Mouse (Mus musculus) cerebellum, adult 18-20 months (tissue): Measurements from ENCODE around the gene Adora2a.
"Not testable (repeated sequence)": the region's sequence is repeated elsewhere in the genome, so short reads cannot be mapped to it uniquely, and the experiment has no call there.

Experiments used
- DNase-seq, 2 experiments: peaks; one replicate each; pipeline ENCODE4 v3.0.0; 2021

Gene Adora2a

GRCm38 (mm10) chr10:75316872-75316907, at the start of gene Adora2a:
TSS of gene Adora2a (plus strand) at chr10:75316877.
- DNase-seq, result no peak

DNA sequence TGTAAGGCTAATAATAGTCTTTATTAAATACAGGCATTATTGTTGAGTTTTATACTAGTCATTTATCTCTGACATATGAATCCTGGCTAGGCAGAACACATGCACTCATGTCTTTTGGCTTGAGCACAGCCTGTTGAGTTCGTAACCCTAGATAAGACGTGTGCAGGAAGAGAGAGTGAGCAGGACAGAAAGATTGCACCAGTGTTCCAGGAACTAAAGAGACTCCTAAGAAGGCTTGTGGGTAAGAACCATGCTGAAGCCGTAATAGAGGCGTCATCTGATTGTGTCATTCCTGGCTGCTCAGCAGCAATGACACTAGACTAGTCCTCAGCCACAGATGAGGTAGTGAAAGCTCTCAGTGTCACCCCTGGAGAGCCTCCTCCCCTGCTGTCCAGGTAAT, 43.7 kb upstream of the Adora2a start:
- no peak for DNase-seq

DNA sequence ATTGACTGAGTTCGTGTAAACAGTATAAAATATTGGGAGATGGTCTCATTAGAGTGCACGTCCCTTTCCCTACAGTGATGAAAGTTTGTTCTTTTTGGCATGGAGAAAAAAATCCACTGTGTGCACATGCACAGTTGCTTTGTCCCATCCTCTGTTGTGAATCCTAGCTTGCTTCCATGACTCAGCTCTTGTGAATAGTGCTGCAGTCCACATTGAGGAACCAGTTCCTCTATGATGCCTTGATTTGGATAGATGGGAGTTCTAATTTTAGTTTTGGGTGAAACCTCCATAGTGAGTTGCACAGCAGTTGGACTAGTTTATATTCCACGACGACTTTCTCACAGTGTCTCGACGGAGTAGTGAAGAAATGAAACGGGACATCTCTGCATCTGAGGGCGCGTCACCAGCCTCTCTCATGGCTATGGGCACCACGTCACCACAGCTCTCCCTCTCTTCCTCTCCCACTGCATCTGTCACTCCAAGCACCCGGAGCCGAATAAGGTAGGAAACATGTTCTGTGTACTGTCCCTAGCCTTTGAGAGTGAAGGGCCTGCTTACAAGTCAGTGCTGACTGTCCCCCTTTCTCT, 40.2 kb upstream of the Adora2a start:
- no peak for DNase-seq

DNA sequence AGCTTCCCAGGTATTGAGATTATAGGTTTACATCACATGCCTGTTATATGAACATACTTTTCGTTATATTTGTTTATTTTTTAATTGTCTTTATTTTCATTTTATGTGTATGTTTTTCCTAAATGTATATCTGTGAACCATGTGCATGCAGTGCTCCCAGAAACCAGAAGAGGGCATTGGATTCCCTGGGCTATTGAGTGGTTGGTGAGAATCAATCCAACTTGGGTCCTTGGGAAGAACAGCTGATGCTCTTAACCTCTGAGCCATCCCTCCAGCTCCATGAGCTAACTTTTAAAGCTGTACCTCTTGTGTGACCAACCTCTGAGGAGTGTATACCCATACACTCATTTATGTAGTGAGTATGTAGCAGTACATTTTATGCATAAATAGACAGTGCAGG, 39.2 kb upstream of the Adora2a start:
- DNase-seq, result peak in 1 of 2 experiments; percentile 21

- DNase-seq, result no peak
These were observed 34.0 kb upstream of the Adora2a start for GRCm38 (mm10) chr10:75282648-75283047.

DNA sequence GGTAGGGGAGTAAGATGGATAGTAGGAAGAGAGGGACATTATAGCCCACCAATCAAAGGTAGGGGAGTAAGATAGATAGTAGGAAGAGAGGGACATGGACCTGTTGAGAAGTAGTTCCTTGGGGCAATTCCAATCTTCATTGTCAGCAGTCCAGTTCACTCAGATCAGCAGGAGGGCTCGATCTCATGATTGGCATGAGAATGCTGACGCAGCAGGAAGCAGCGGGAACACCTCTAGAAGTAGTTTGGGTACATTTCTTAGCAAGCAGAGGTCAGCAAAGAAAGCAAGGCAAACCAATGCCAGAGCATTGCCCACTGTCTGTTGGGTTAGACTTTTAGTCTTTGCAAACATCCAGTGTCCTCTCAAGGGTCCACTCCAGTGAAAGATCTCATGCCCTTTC, 32.9 kb upstream of the Adora2a start:
- DNase-seq, result no peak

DNA sequence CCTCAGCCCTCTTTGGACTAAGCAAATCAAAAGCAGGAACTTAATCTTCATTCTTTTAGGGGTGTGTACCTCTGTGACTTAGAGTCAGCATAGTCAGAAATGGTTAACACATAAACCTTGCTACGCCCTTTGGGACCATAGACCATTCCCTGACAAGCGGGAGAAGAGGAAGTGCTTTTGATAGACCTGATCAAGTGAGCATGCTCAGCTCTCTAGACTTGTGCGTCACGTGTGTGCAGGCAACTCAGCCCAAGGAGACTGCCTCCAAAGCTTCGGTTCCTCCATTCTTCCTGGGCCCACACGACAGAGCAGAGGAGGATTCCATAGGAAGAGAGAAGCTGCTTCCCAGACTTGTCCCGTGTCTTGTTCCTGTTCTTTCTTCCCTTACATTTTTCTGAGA, 28.1 kb upstream of the Adora2a start:
- no peak for DNase-seq

GRCm38 (mm10) chr10:75289392-75289791, 27.3 kb upstream of the Adora2a start:
- no peak for DNase-seq

DNA sequence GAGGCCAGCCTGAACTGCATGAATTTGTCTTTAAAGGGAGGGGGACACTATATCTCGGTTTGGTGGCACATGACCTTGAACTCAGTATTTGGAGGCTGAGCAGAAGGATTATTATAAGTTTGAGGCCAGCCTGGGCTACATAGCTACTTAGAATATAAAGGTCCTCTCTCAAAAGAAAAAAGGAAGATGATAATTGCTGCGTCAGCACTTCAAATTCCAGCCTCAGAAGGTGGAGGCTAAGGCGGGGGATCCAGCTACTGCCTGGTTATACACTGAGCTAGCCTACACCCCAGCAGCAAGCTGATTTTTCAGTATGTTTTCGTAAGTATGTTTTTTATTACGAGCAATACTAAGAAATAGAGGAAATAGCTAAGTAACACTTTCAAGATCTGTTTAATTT, 26.0 kb upstream of the Adora2a start:
- no peak for DNase-seq

- no peak for DNase-seq
These were observed 25.3 kb upstream of the Adora2a start for GRCm38 (mm10) chr10:75291338-75291737.

DNA sequence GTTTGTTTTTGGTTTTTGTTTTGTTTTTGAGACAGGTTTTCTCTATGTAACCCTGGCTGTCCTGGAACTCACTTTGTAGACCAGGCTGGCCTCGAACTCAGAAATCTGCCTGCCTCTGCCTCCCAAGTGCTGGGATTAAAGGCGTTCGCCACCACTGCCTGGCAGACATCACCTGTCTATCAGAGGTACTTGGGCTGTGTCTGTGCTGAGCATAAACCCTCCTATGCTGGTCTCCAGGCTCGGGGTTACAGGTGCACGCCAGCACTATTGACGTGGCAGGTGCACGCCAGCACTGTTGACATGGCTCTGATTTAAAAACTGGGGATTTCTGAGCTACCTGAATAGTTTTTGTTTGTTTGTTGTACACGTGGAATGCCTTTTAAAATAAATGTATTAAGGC, 24.5 kb upstream of the Adora2a start:
- not testable (repeated sequence) for DNase-seq

DNA sequence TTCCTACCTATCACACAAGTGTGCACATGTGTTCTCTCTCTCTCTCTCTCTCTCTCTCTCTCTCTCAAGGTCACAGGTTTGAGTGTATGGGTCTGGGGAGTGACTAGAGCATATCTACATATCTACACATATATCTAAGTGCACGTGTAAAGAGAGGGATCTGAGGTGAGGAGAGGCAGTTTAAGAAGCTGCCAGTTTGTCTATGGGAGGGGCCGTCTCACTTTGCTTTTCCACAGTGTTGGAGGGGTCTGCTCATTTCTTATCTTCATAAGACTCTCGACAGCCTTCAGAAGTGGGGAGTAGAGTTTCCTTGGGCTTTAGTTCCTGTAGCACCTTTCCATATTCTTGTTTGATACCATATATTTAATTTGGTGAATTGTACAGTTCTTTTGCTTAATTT, 23.4 kb upstream of the Adora2a start:
- no peak for DNase-seq

DNA sequence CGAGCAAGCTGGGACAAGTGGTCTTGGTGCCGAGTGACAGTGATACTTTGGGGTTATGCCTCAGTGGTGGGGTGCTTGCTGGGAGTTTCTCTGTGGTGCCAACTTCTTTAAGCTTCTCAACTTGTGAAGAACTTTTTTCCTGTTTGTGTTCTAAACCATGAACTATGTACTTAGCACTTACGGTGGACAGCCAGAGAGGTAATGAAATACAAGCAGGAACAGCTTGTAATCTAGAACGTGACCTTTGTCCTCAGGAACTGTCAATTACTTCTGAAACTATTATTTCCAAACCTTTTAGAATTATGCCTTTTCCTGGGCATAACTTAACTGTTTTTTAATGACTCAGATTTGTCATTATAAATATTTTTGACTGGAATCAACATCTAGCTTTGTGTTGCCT, 22.3 kb upstream of the Adora2a start:
- DNase-seq, result no peak

DNA sequence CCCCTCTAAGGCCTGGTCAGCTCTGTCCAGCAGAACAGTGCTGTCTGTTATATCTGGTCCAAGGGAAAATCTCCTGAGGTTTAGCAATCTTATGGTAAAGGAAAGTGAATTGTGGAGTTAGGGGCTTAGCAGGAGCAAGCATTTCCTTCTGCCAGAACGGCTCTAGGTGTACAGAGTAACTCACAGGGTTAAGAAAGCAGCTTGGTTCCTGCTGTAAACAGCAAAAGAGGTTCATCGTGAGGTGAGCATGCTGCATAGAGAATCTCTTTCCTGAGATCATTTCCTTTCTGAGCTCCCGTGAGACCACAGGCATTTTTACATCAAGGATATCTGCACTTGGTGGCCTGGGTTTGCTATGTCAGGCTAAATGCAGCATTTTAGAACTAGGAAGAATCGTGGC, 21.8 kb upstream of the Adora2a start:
- no peak for DNase-seq

DNA sequence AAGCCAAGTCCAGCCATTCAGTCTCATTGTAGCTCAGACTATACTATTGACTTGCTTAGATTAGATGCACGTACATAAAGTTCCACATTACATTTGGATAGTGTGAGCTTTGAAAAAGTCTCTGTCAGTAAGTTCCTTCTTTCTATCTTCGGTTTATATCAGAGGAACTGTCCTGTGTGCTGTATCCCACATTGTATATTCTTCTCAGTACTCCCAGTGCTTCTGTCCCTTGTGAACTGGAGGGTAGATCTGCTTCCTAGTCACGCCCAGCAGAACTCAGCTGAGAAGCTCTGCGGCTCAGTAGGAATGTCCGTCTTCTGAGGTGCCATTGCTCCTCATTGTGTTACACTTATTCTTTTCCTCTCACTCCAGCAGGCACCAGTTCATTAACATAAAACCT, 18.1 kb upstream of the Adora2a start:
- DNase-seq, result no peak

DNA sequence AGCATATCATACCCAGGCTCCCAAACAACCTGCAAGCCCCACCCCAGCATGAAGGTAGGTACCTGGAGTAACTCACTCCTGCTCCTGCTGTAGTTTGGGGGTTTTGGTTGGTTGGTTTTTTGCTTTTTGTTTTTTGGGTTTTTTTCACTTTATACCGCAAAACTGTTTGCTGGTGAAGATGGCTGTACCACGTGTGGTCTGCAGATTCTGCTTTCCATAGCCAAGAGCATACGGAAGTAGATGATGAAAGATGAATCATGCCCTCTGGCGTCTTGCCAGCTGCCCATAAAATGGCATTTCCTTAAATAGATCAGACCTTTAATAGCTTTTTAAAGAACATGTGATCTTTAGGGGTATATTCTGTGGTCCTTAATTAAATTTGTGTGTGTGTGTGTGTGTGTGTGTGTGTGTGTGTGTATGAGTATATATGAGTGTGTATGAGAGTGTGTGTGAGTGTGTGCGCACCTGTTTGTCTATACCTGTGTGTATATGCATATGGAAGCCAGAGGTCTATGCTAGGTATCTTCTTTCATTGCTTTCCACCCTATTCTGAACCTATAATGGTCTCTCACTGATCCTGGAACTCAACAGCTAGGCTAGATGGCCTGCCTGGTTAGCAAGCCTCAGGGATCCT, 16.8 kb upstream of the Adora2a start:
- DNase-seq, result peak; percentile 59 to 60

- no peak for DNase-seq
These were observed 15.4 kb upstream of the Adora2a start for GRCm38 (mm10) chr10:75301195-75301806.

GRCm38 (mm10) chr10:75301937-75302336, 14.7 kb upstream of the Adora2a start:
- no peak for DNase-seq

- no peak for DNase-seq
These were observed 14.1 kb upstream of the Adora2a start for GRCm38 (mm10) chr10:75302536-75302935.

DNA sequence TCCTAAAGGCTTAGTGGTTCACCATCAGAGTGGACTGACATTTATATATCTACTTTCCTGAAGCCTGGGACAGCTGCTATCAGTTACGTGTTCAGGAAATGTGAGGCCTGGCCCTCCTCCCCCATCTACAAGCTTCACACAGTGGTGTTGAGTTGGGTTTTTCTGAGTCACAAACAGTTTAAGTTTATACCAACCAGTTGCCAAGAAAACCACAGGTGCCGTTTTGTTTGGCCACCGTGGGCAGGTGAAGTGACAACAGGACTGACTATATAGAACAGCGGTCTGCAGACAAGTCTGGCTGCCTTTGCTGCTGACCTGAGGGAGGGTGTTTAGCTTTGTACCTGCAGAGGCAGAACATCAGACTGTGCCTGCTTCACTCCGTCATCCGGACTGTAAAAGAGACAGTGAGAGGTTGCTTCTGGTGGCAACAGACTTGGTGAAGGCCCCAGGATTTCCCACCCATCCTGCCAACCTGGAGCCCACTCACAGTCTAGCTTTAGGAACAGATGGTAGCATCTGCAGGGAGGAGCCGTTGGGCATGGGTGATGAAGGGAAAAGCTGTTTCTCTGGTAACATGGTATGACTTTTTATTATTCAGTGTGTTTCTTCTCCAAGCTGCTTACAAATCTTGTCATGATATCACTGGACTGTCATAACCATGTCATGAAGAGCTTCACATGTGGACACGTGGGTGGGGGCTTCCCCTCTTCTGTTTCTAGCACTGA, 13.2 kb upstream of the Adora2a start:
- peak; percentile 44 to 52 for DNase-seq

- DNase-seq, result no peak
These were observed 12.7 kb upstream of the Adora2a start for GRCm38 (mm10) chr10:75304049-75304405.

GRCm38 (mm10) chr10:75304413-75304812, 12.3 kb upstream of the Adora2a start:
- DNase-seq, result peak; percentile 25 to 41

GRCm38 (mm10) chr10:75307130-75307529, 9.5 kb upstream of the Adora2a start:
- DNase-seq, result no peak

DNA sequence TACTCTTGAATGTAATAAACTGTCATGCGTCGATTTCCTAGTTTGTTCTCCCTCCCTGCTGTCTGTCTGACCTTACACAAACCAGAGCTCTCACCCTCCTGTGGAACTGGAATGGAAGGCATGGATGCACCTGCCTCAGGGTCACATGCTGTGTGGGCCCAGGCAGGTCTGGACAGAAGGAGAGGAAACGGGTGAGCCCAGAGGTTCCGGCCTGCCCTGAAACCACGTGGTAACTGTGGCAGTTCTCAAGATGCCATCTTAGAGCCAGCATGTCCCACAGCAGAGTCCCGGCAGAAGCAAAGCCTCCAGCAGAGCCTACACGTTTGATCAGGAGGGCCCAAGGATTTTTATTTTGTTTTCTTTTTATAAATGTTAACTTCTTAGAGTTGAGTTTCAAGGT, 4.3 kb upstream of the Adora2a start:
- no peak for DNase-seq
